Mouse (Mus musculus): ENCODE measurements around the gene Bysl. TPM values are rescaled to one million over a fixed set of nuclear protein-coding genes. Genes with fewer than 3 reads are reported as not detected.

The Bysl gene
- total and polyA plus RNA-seq, 2 experiments, result 2.5 to 8.1 TPM

- TF ChIP-seq CTCF (IDR thresholded peaks at IDR 0.05; ENCODE audit: low read depth, low read length) (no peak), POLR2A (IDR thresholded peaks at IDR 0.05; ENCODE audit: extremely low read depth, insufficient read depth, low read length) (no peak)
- Histone ChIP-seq H3K4me3 (ENCODE audit: insufficient read depth, low read depth, low read length) (no peak overlapping the region), H3K27me3 (ENCODE audit: control insufficient read depth, insufficient read depth, low read length) (no peaks in the 10 kb centered on the region), H3K79me2 (ENCODE audit: control insufficient read depth, insufficient read depth, low read length) (no peaks in the 10 kb centered on the region), H3K9ac (ENCODE audit: low read depth, low read length) (no peak overlapping the region), H3K27ac (replicated peaks; ENCODE audit: insufficient read depth, low read depth, low read length) (peak overlapping the region; percentile 37; the same call in 1 of the 2 replicates), H3K36me3 (ENCODE audit: control insufficient read depth, insufficient read depth, low read length) (no peaks in the 10 kb centered on the region), H3K4me1 (ENCODE audit: control insufficient read depth, insufficient read depth, low read length) (peaks cover 7% of the 10 kb centered on the region)
- 32% methylated on average over 8 of the region's 8 CpGs for whole genome bisulfite sequencing
- peak; percentile 63 for DNase-seq (ENCODE audit: extremely low read depth, low read depth, low spot score)
These were observed 22.8 kb downstream of the Bysl start for GRCm38 (mm10) chr17:47588517-47588916.

- Histone ChIP-seq H3K27me3 (ENCODE audit: control insufficient read depth, insufficient read depth, low read length) (no peaks in the 10 kb centered on the region), H3K4me1 (ENCODE audit: control insufficient read depth, insufficient read depth, low read length) (no peaks in the 10 kb centered on the region), H3K9ac (ENCODE audit: low read depth, low read length) (no peak overlapping the region), H3K27ac (replicated peaks; ENCODE audit: insufficient read depth, low read depth, low read length) (no peak overlapping the region), H3K79me2 (ENCODE audit: control insufficient read depth, insufficient read depth, low read length) (no peaks in the 10 kb centered on the region), H3K4me3 (ENCODE audit: insufficient read depth, low read depth, low read length) (no peak overlapping the region), H3K36me3 (ENCODE audit: control insufficient read depth, insufficient read depth, low read length) (no peaks in the 10 kb centered on the region; the same call in 1 of the 2 replicates)
- WGBS, result 95% methylated on average over 4 of the region's 4 CpGs
- no peak for DNase-seq (ENCODE audit: extremely low read depth, low read depth, low spot score)
- TF ChIP-seq POLR2A (IDR thresholded peaks at IDR 0.05; ENCODE audit: extremely low read depth, insufficient read depth, low read length), result no peak
- TF ChIP-seq CTCF (IDR thresholded peaks at IDR 0.05; ENCODE audit: low read depth, low read length), result no peak
These were observed 30.3 kb downstream of the Bysl start for GRCm38 (mm10) chr17:47580962-47581361.

DNA sequence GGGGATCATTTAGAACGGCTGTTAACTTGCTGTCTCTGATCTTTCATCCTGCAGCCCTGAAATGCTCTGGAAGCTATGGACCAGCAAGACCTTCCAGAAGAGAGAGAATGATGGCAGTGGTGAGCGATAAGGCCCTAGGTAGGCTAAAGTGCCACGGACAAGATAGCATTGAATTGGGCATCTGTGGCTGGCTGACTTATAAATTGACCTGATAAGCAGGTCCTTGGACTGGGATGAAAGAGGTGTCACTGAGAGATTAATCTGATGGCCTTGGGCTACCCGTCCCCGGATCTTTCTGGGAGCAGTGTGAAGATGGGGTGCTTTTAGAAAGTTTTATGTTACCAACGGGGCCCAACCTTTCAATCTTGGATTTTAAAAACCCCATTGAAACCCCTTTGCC, 32.6 kb downstream of the Bysl start:
- Histone ChIP-seq H3K4me1 (ENCODE audit: control insufficient read depth, insufficient read depth, low read length) (no peaks in the 10 kb centered on the region), H3K79me2 (ENCODE audit: control insufficient read depth, insufficient read depth, low read length) (no peaks in the 10 kb centered on the region), H3K36me3 (ENCODE audit: control insufficient read depth, insufficient read depth, low read length) (no peaks in the 10 kb centered on the region; the same call in 1 of the 2 replicates), H3K9ac (ENCODE audit: low read depth, low read length) (no peak overlapping the region), H3K4me3 (ENCODE audit: insufficient read depth, low read depth, low read length) (no peak overlapping the region), H3K27me3 (ENCODE audit: control insufficient read depth, insufficient read depth, low read length) (no peaks in the 10 kb centered on the region), H3K27ac (replicated peaks; ENCODE audit: insufficient read depth, low read depth, low read length) (no peak overlapping the region)
- TF ChIP-seq POLR2A (IDR thresholded peaks at IDR 0.05; ENCODE audit: extremely low read depth, insufficient read depth, low read length), result no peak
- whole genome bisulfite sequencing, result 94% methylated on average over 6 of the region's 6 CpGs
- no peak for DNase-seq (ENCODE audit: extremely low read depth, low read depth, low spot score)

GRCm38 (mm10) chr17:47574830-47575229, 36.5 kb downstream of the Bysl start:
- no peak overlapping the region for H3K4me3 ChIP-seq (ENCODE audit: insufficient read depth, low read depth, low read length)
- TF ChIP-seq POLR2A (IDR thresholded peaks at IDR 0.05; ENCODE audit: extremely low read depth, insufficient read depth, low read length) (no peak), CTCF (IDR thresholded peaks at IDR 0.05; ENCODE audit: low read depth, low read length) (no peak)
- no peaks in the 10 kb centered on the region; the same call in 1 of the 2 replicates for H3K36me3 ChIP-seq (ENCODE audit: control insufficient read depth, insufficient read depth, low read length)
- DNase-seq (ENCODE audit: extremely low read depth, low read depth, low spot score), result no peak
- no peaks in the 10 kb centered on the region for H3K79me2 ChIP-seq (ENCODE audit: control insufficient read depth, insufficient read depth, low read length)
- WGBS, result 77% methylated on average over 11 of the region's 11 CpGs
- no peak overlapping the region for H3K27ac ChIP-seq (replicated peaks; ENCODE audit: insufficient read depth, low read depth, low read length)
- no peak overlapping the region for H3K9ac ChIP-seq (ENCODE audit: low read depth, low read length)
- H3K4me1 ChIP-seq (ENCODE audit: control insufficient read depth, insufficient read depth, low read length), result no peaks in the 10 kb centered on the region
- H3K27me3 ChIP-seq (ENCODE audit: control insufficient read depth, insufficient read depth, low read length), result no peaks in the 10 kb centered on the region

- H3K27me3 ChIP-seq (ENCODE audit: control insufficient read depth, insufficient read depth, low read length), result no peaks in the 10 kb centered on the region
- DNase-seq (ENCODE audit: extremely low read depth, low read depth, low spot score), result no peak
- WGBS, result 91% methylated on average over 8 of the region's 8 CpGs
- H3K79me2 ChIP-seq (ENCODE audit: control insufficient read depth, insufficient read depth, low read length), result no peaks in the 10 kb centered on the region
- TF ChIP-seq POLR2A (IDR thresholded peaks at IDR 0.05; ENCODE audit: extremely low read depth, insufficient read depth, low read length) (no peak), CTCF (IDR thresholded peaks at IDR 0.05; ENCODE audit: low read depth, low read length) (no peak)
- H3K36me3 ChIP-seq (ENCODE audit: control insufficient read depth, insufficient read depth, low read length), result no peaks in the 10 kb centered on the region; the same call in 1 of the 2 replicates
- no peak overlapping the region for H3K27ac ChIP-seq (replicated peaks; ENCODE audit: insufficient read depth, low read depth, low read length)
- no peak overlapping the region for H3K4me3 ChIP-seq (ENCODE audit: insufficient read depth, low read depth, low read length)
- H3K4me1 ChIP-seq (ENCODE audit: control insufficient read depth, insufficient read depth, low read length), result no peaks in the 10 kb centered on the region
- H3K9ac ChIP-seq (ENCODE audit: low read depth, low read length), result no peak overlapping the region
These were observed 37.3 kb downstream of the Bysl start for GRCm38 (mm10) chr17:47574028-47574427.

DNA sequence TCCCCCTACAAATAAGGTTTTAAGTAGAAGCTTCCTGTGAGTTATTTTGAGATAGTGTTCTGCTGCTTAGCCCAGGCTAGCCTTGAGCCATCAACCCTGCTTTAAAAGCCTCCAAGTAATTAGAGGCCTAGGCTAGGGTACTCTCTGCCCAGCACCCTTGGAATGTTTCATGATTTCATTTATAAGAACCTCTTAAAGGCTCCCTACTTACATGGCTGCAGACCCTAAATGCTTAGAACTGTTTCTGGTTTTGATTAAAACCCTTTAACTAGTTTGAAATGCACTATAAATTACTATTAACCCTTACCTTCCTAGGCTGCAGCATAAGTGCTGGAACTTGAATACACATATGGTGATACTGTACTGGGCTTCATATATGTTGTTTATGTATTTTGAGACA, 38.9 kb downstream of the Bysl start:
- Histone ChIP-seq H3K4me1 (ENCODE audit: control insufficient read depth, insufficient read depth, low read length) (no peaks in the 10 kb centered on the region), H3K79me2 (ENCODE audit: control insufficient read depth, insufficient read depth, low read length) (no peaks in the 10 kb centered on the region), H3K4me3 (ENCODE audit: insufficient read depth, low read depth, low read length) (no peak overlapping the region), H3K9ac (ENCODE audit: low read depth, low read length) (no peak overlapping the region), H3K36me3 (ENCODE audit: control insufficient read depth, insufficient read depth, low read length) (no peaks in the 10 kb centered on the region), H3K27me3 (ENCODE audit: control insufficient read depth, insufficient read depth, low read length) (no peaks in the 10 kb centered on the region), H3K27ac (replicated peaks; ENCODE audit: insufficient read depth, low read depth, low read length) (no peak overlapping the region)
- TF ChIP-seq CTCF (IDR thresholded peaks at IDR 0.05; ENCODE audit: low read depth, low read length) (no peak), POLR2A (IDR thresholded peaks at IDR 0.05; ENCODE audit: extremely low read depth, insufficient read depth, low read length) (no peak)
- DNase-seq (ENCODE audit: extremely low read depth, low read depth, low spot score), result no peak

Data from liver, adult 2 months (tissue).